Mouse (Mus musculus) G1E (cell line): Measurements from ENCODE around the gene Prox1.

Source experiments
- CTCF ChIP-seq: IDR thresholded peaks from 2 replicates; pipeline ENCODE4 v1.5.1; 2012; ENCODE audit warnings: low read depth, low read length, inconsistent platforms, mixed read lengths
- GATA1 ChIP-seq: IDR thresholded peaks from 2 replicates; pipeline ENCODE4 v1.6.1; 2012; ENCODE audit warnings: borderline replicate concordance, low read length, inconsistent platforms, mixed read lengths
- TAL1 ChIP-seq: conservative IDR thresholded peaks from 2 replicates; pipeline ENCODE4 v1.6.1; 2012; ENCODE audit warnings: low read depth, low read length, inconsistent platforms, mixed read lengths

DNA sequence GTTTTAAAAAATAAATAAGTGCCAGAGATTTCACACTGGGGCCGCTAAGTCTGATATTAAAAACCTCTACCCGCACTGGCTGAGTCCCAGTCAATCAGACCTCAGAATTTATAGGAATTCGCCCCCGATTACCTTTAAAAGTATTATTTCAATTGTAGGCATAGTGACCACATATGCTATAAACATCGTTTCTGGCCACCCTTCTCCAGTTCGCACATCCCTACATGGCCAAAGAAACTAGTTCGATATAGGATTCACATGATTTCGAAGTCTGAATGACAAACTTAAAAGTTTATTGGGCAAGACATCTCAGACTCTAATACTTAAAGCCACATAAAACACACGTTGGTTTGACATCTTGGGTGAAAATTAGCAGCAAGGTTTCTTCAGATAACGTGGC lies 827 bp upstream of the Prox1 start:
- no peak for TF ChIP-seq CTCF
- TF ChIP-seq TAL1: no peak
- no peak for TF ChIP-seq GATA1
